Mouse (Mus musculus) naive thymus-derived CD4-positive, alpha-beta T cell, adult 5 months (primary cell): ENCODE data around the gene Lpar6. TPM values are rescaled to one million over a fixed set of nuclear protein-coding genes. Genes with fewer than 3 reads are reported as not detected.

Source experiments
- polyA plus RNA-seq: library from polyadenylated mRNA; unstranded; fragments of 100-300 nt; shearing (Covaris generic); gene quantifications from one replicate; pipeline ENCODE4 v1.2.1, GENCODE M21; 2017

The Lpar6 gene
- polyA plus RNA-seq: 11.2 TPM

GRCm38 (mm10) chr14:73237848-73238321, at the start of gene Lpar6:
Gene Lpar6, plus strand, starts transcription at chr14:73237895.

Other genes with a start within 250 kb of the Lpar6 start
- gene Cysltr2, start 188.8 kb upstream of the Lpar6 start, polyA plus RNA-seq: 0.80 TPM
- 51.5 TPM for gene Rcbtb2, start 114.9 kb upstream of the Lpar6 start, polyA plus RNA-seq
- 66.4 TPM for gene Rb1, start 87.9 kb downstream of the Lpar6 start, polyA plus RNA-seq
- 1,116 TPM for gene Itm2b, start 147.4 kb downstream of the Lpar6 start, polyA plus RNA-seq